Mouse (Mus musculus): ENCODE results near the gene Stat5a. TPM values are rescaled to one million over a fixed set of nuclear protein-coding genes. Genes with fewer than 3 reads are reported as not detected.

Stat5a gene
- total and polyA plus RNA-seq, 2 experiments from 2014 or later = 1.6 to 2.6 TPM

GRCm38 (mm10) chr11:100831396-100831795 is 27.8 kb upstream of the Stat5a start:
- no peak overlapping the region for H3K27ac ChIP-seq (ENCODE audit: low read depth, low read length)
- WGBS = 78% methylated on average over 10 of the region's 10 CpGs
- H3K4me2 ChIP-seq (ENCODE audit: low read depth) = no peak overlapping the region
- no peak for ATAC-seq
- H3K27me3 ChIP-seq (ENCODE audit: insufficient read depth, low read length) = peaks cover 4% of the 10 kb centered on the region; the same call in 1 of the 2 replicates
- TF ChIP-seq CTCF (IDR thresholded peaks at IDR 0.05; ENCODE audit: low read depth) = no peak
- DNase-seq = no peak
- H3K9ac ChIP-seq = no peak overlapping the region
- peaks cover 5% of the 10 kb centered on the region; the same call in 1 of the 2 replicates for H3K4me1 ChIP-seq (ENCODE audit: insufficient read depth)
- no peak overlapping the region for H3K4me3 ChIP-seq (ENCODE audit: low read depth, low read length)
- H3K9me3 ChIP-seq (ENCODE audit: low read length) = no peaks in the 10 kb centered on the region
- no peaks in the 10 kb centered on the region for H3K36me3 ChIP-seq (ENCODE audit: insufficient read depth)

- Histone ChIP-seq H3K9me3 (ENCODE audit: low read length) (no peaks in the 10 kb centered on the region), H3K27me3 (ENCODE audit: insufficient read depth, low read length) (peaks cover 4% of the 10 kb centered on the region; the same call in 1 of the 2 replicates), H3K4me3 (ENCODE audit: low read depth, low read length) (no peak overlapping the region), H3K4me2 (ENCODE audit: low read depth) (no peak overlapping the region), H3K9ac (no peak overlapping the region), H3K4me1 (ENCODE audit: insufficient read depth) (no peaks in the 10 kb centered on the region), H3K36me3 (ENCODE audit: insufficient read depth) (no peaks in the 10 kb centered on the region), H3K27ac (ENCODE audit: low read depth, low read length) (no peak overlapping the region)
- ATAC-seq = no peak
- WGBS = 72% methylated on average over 7 of the region's 7 CpGs
- DNase-seq = no peak
- TF ChIP-seq CTCF (IDR thresholded peaks at IDR 0.05; ENCODE audit: low read depth) = 0 out of 2 replicates have a peak, but pooled peaks have one; percentile 12
These were observed 25.7 kb upstream of the Stat5a start for GRCm38 (mm10) chr11:100833466-100833865.

- ATAC-seq (no peak), DNase-seq (no peak)
- Histone ChIP-seq H3K4me3 (ENCODE audit: low read depth, low read length) (no peak overlapping the region), H3K9me3 (ENCODE audit: low read length) (no peaks in the 10 kb centered on the region), H3K4me2 (ENCODE audit: low read depth) (no peak overlapping the region), H3K4me1 (ENCODE audit: insufficient read depth) (no peaks in the 10 kb centered on the region), H3K27me3 (ENCODE audit: insufficient read depth, low read length) (peaks cover under 1% of the 10 kb centered on the region; the same call in 1 of the 2 replicates), H3K9ac (no peak overlapping the region), H3K27ac (ENCODE audit: low read depth, low read length) (no peak overlapping the region), H3K36me3 (ENCODE audit: insufficient read depth) (no peaks in the 10 kb centered on the region)
- WGBS = 88% methylated on average over 9 of the region's 9 CpGs
- peak; percentile 54 for TF ChIP-seq CTCF (IDR thresholded peaks at IDR 0.05; ENCODE audit: low read depth)
These were observed 22.0 kb upstream of the Stat5a start for GRCm38 (mm10) chr11:100836923-100837702.

GRCm38 (mm10) chr11:100838894-100839293 is 20.3 kb upstream of the Stat5a start:
- Histone ChIP-seq H3K27ac (ENCODE audit: low read depth, low read length) (no peak overlapping the region), H3K4me3 (ENCODE audit: low read depth, low read length) (no peak overlapping the region), H3K9me3 (ENCODE audit: low read length) (no peaks in the 10 kb centered on the region), H3K4me1 (ENCODE audit: insufficient read depth) (no peaks in the 10 kb centered on the region), H3K36me3 (ENCODE audit: insufficient read depth) (no peaks in the 10 kb centered on the region), H3K4me2 (ENCODE audit: low read depth) (no peak overlapping the region), H3K9ac (no peak overlapping the region), H3K27me3 (ENCODE audit: insufficient read depth, low read length) (no peaks in the 10 kb centered on the region)
- TF ChIP-seq CTCF (IDR thresholded peaks at IDR 0.05; ENCODE audit: low read depth) = no peak
- DNase-seq = no peak
- ATAC-seq = no peak
- WGBS = 95% methylated on average over 9 of the region's 9 CpGs

- Histone ChIP-seq H3K9me3 (ENCODE audit: low read length) (no peaks in the 10 kb centered on the region), H3K27ac (ENCODE audit: low read depth, low read length) (no peak overlapping the region), H3K4me3 (ENCODE audit: low read depth, low read length) (no peak overlapping the region), H3K36me3 (ENCODE audit: insufficient read depth) (no peaks in the 10 kb centered on the region), H3K4me1 (ENCODE audit: insufficient read depth) (no peaks in the 10 kb centered on the region), H3K9ac (no peak overlapping the region), H3K4me2 (ENCODE audit: low read depth) (no peak overlapping the region), H3K27me3 (ENCODE audit: insufficient read depth, low read length) (no peaks in the 10 kb centered on the region)
- TF ChIP-seq CTCF (IDR thresholded peaks at IDR 0.05; ENCODE audit: low read depth) = no peak
- no peak for DNase-seq
- whole genome bisulfite sequencing = 82% methylated on average over 8 of the region's 8 CpGs
- no peak for ATAC-seq
These were observed 19.6 kb upstream of the Stat5a start for GRCm38 (mm10) chr11:100839523-100839922.

DNA sequence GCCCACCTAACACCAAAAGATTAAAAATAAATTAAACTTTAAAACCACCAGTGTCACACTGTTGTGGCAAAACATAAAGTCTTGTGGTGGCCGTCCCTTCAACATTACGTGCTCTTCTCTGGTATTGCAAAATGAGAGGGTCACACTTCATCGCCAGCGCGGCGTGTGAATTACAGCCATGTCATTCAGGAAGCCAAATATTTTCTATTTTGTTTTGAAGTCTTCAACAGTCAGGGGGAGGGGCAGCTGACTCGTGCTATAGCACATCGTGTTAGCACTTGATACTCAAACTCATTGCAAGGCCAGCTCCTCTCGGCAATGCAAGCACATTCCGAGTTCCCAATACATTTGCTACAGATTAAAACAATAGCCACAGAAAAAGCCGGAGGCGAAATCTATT is 18.3 kb upstream of the Stat5a start:
- DNase-seq (no peak), ATAC-seq (no peak)
- no peaks in the 10 kb centered on the region for H3K36me3 ChIP-seq (ENCODE audit: insufficient read depth)
- no peak for TF ChIP-seq CTCF (IDR thresholded peaks at IDR 0.05; ENCODE audit: low read depth)
- H3K9me3 ChIP-seq (ENCODE audit: low read length) = no peaks in the 10 kb centered on the region
- no peaks in the 10 kb centered on the region for H3K27me3 ChIP-seq (ENCODE audit: insufficient read depth, low read length)
- H3K9ac ChIP-seq = no peak overlapping the region
- no peak overlapping the region for H3K4me3 ChIP-seq (ENCODE audit: low read depth, low read length)
- no peak overlapping the region for H3K27ac ChIP-seq (ENCODE audit: low read depth, low read length)
- 80% methylated on average over 12 of the region's 12 CpGs for WGBS
- H3K4me2 ChIP-seq (ENCODE audit: low read depth) = no peak overlapping the region
- no peaks in the 10 kb centered on the region for H3K4me1 ChIP-seq (ENCODE audit: insufficient read depth)

DNA sequence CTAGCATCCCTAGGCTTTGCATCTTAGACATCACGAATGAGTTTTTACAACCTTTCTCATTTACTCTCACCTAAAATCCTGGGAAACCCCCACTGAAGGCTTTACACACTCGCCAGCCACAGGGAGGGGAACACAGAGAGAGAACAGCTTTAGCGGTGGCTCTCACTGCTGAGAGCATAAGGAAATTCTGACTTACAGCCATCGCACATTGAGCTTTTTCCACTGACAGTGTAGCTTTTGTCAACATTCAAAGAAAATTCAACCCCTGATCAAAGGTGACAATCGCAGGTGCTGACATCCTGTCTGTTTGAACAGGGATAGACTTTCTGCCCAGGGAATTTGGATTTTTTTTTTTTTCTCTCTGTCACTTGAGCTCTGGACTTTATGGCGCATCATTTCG is 17.1 kb upstream of the Stat5a start:
- Histone ChIP-seq H3K4me3 (ENCODE audit: low read depth, low read length) (no peak overlapping the region), H3K27me3 (ENCODE audit: insufficient read depth, low read length) (no peaks in the 10 kb centered on the region), H3K36me3 (ENCODE audit: insufficient read depth) (no peaks in the 10 kb centered on the region), H3K9me3 (ENCODE audit: low read length) (no peaks in the 10 kb centered on the region), H3K9ac (no peak overlapping the region), H3K4me2 (ENCODE audit: low read depth) (no peak overlapping the region), H3K4me1 (ENCODE audit: insufficient read depth) (no peaks in the 10 kb centered on the region), H3K27ac (ENCODE audit: low read depth, low read length) (no peak overlapping the region)
- no peak for TF ChIP-seq CTCF (IDR thresholded peaks at IDR 0.05; ENCODE audit: low read depth)
- 76% methylated on average over 7 of the region's 7 CpGs for WGBS
- ATAC-seq = no peak
- no peak for DNase-seq

All from forebrain, postnatal 0 days (tissue).